Mouse (Mus musculus): ENCODE data around the gene Pcnx2.
A peak's percentile ranks its signal among the peaks of the same experiment; 100 is the strongest.

Pcnx2 gene

DNA sequence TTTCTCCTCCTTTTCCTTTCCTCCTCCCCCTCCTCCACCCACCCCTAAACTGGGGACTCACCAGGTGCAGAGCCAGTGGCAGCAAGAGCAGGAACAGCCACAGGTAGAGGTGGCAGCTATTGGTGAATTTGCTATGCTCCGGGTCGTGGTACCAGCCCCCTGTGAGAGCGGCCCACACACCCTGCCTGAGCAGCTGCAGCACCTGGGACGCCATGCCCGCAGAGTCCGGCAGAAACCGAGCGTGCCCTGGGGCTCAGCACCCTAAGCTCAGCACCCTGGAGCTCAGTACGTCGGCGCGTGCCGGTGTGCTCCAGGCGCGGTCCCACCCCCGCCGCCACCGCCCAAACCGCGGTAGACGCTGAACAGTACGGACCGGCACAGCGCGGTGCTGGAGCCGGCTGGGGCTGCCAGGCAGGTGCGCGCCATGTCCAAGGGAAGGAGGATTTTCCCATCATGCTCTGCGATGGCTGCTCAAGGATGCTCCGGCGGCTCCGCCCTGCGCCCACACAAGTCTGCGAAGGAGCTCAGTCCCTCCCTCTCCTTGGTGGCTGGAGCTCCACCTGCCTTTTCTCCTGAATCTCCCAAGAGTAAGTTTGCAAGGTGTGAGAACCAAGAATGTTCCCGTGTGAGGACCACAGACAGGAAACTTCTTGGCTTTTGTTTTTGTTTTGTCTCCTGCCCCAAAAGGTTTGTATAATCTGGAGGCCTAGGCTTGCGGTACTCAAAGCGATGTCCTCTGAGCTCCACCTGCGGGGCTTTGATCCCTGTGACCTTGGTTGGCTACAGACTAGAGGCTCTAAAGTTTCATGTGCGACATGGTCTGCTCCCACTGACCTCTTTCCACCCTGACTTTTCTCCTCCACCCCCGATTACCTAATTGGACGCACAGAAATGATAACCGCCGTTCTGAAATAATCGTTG is at the start of gene Pcnx2:
Pcnx2 (minus strand) TSS at position 450 of the 921 bp plus-strand sequence.
- DNase-seq (ENCODE audit: low spot score in 2 of 2) = peak; percentile 81 to 87

DNA sequence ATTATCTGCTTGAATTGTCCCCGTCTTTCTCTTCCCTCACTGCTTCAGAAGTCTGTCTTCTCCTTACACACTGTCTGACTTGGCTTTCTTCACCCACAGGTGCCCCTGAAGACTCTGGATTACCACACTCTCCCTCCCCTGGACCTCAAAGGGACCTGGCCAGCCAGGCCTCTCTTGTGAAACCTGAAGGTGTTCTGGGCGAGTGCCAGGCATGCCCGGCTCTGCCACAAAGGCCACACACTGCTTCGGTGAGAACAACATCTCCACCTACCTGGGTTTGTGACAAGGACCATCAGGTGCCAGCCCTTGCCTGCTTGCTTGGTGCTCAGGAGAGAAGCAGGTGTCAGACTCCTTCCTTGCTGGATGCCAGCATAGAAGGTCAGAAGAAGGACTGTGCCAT is 46.4 kb upstream of the Pcnx2 start:
- no peak for DNase-seq (ENCODE audit: low spot score in 2 of 2)

DNA sequence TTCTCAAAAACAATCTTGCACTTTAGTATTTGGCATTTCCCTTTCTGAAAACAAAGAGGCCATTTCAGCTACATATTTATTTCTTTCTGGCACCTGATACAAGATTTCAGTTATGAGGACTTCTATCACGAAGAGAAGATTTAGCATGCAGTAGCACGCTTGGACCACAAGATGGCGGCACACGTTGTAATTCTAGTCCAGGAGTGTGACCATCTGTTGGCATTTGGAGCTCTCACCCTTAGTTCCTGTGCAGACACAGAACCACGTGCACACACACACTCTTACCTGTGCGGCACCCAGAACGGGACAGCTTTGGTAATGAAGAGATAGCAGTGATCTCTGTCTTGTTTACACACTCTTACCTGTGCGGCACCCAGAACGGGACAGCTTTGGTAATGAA is 37.5 kb upstream of the Pcnx2 start:
- peak; percentile 57 to 80 for DNase-seq (ENCODE audit: low spot score in 2 of 2)

DNA sequence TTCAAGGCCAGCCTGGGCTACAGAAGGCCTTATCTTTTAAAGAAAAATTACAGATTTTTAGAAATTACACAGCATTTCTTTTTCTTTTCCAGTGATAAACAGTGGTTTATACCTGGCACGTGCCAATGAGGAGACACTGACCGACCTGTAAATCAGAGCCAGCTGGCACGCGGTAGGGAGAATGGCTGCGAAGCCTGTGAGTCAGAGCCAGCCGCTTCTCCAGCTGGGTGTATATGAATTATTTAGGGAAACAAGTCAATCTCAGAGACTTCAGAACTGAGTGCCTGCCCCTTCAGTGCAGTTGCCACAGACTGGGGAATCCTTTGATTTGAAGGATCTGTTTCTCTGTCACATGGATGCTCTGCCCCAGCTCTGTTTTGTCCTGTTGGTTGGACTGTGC is 33.7 kb upstream of the Pcnx2 start:
- DNase-seq (ENCODE audit: low spot score in 2 of 2) = peak; percentile 16 to 42

DNA sequence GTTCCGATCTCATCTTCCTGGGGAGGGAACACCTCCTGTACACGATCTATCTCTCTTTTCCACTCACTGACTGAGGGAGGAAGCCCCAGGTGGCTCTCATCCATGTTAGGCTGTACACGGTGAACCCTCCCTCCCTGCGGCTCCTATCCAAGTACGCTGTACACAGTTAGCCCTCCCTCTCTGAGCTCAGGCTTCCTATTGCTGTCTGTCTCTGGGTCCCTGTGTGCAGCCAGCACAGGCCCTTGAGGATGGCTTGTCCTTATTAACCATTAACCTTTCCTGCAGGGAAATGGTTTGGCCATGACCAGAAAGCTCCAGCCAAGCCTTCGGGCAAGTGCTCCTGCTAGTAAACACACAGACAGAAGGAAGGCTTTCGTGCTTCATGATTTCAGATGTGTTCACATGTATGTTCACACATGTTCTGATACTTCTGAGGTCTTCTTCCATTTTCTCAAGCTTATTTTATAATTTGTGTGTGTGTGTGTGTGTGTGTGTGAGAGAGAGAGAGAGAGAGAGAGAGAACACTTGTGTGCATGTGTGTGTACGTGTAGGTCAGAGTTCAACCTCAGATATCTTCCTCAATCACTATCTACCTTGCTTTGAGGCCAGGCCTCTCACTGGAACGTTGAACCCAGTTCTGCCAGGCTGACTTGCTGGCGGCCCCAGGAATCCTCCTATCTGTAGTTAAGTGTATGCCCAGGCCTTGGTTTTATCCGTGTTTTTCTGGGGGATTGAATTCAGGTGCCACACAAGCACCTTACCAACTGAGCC is 32.3 kb upstream of the Pcnx2 start:
- no peak for DNase-seq (ENCODE audit: low spot score in 2 of 2)

DNA sequence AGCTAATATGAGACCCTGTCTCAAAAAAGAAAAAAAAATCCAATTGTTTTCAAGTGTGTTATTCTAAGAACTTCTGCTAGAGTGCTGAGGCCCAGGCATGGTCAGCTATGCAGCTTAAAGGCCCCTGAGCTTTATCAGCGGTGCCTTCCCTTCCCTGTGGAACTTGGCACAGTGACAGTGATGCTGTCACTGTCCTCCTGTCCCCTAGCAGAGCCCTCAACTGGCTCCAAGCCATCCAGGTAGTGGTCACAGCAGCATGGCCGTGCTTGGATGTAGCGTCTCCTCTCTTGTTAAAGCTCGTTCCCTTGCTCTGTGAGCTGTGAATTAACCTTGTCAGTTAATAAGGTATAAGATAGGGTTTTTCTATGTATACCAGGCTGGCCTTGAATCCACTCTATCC is 28.5 kb upstream of the Pcnx2 start:
- DNase-seq (ENCODE audit: low spot score in 2 of 2) = no peak

DNA sequence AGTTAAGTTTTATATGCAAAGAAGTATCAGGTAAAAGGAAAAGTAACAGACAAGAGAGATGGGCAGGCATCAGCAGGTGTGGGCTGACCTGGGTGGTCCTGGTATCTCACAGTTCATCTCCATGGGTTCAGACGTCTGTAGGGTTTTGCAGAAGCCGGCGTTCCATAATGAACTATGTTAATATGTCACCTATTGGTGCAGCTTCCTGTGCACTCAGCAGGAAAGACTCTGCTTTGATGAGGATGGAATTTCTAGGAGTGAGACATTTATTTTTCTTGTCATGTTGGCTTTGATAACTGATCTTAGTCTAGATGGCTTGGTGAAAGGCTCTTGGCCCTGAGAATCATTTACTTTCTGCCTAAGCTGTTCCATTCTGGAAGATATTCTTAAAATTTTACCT is 24.2 kb upstream of the Pcnx2 start:
- no peak for DNase-seq (ENCODE audit: low spot score in 2 of 2)

DNA sequence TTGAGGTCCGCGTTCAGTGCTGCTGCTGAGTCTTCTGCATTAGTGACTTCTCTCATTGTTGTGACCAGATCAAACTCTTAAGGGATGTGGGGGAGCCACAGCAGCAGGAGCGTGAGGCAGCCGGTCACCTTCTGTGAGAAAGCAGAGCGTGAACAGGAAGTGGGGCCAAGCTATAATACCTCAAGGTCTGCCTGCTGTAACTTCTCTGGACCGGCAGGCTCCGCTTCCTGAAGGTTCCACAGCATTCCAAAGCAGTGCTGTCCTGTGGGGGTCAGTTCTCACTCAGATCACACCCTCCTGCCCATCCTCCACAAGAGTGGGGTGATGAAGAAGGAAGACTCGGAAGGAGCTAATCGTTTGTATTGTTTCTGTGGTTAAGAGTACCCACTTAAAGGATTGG is 22.6 kb upstream of the Pcnx2 start:
- no peak for DNase-seq (ENCODE audit: low spot score in 2 of 2)

DNA sequence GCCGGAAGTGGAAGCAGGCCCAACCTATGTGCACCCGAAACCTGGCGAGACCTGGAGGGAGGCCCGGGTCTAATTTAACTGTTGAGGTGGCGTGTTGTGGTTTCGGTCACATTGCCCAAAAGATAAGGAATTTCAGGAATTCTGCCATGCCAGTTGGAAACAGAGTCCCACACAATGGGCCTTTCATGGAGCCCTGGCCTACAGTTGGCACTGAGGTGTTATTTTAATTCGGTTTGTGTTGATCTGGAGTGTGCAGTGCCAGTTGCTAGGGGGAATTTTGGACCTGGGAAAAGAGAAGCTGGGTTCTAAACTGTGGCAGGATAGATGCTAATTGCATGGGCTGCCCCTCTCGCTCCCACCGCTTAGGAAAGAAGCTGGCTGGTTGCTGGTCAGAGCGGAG is 22.2 kb upstream of the Pcnx2 start:
- DNase-seq (ENCODE audit: low spot score in 2 of 2) = no peak

DNA sequence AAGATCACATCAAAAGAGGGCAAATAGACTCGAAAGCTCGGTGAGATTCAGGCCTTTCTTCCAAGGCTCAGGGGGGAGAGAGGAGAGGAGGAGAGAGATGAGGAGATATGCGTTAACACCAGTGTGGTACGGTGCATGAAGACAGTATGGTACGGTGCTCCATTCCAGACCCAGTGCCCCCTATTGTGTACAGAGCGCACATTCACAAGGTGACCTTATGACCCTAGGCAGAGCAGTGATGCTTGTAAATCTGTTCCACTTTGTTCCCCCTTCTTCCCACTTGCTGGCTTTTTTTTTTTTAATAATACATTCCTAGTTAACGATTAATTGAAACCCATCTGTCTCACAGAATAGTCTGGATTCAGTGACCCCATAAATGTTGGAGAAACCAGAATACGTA is 21.4 kb upstream of the Pcnx2 start:
- no peak for DNase-seq (ENCODE audit: low spot score in 2 of 2)

DNA sequence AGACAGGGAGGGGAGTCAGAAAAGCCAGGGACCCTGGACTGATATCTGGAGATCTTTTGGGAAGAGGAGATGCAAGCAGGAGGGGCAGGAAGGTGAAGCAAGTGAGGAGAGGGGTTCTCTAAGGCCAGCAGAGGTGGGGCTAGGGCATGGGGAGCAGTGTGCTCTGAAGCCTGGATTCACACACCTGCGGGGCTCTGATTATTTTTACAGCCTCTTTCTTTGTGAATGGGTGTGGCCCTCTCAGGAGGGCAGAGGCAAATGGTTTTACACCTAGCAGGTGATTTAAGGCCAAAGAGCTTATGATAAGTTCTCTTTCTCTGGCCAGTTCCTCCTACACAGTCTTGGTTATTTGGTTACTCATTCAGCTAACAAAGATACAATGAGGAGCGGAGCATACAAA is 20.6 kb upstream of the Pcnx2 start:
- no peak for DNase-seq (ENCODE audit: low spot score in 2 of 2)

DNA sequence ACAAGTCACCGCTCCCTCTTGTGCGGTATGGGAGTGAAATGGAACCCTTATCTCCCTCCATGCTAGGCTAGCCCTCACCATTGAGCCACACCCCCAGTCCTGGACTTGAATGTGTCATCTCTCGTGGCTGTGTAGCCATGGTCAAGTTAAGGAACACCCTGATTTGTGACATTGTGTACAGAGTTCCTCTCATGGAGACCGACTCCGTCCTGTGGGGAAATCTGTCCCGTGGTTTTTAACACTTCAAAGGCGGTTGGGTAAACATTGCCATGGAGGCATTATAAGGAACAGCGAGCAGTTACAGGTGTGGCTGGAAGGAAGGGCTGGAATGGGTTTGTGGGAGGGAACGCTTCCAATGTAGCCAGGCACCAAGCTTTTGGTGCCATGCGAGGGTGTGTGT is 18.9 kb upstream of the Pcnx2 start:
- no peak for DNase-seq (ENCODE audit: low spot score in 2 of 2)

DNA sequence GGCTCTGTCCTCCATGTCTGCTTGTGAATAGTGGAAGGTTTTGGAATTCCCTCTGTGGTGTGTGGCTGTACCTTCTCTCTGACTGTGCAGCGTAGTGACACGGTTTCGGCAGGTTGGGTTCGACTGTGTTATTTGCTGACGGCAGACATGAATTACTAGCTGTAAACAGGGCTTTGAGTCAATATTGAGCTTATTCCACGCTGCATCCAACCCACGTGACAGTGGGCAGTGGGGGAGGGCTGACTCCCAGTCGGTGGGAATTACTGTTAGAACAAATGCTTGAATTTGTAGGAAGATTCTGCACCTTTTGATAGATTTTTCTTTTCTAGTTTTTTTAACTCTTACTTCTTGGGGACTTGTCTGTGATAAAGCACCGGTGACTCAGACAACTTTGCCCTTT is 16.3 kb upstream of the Pcnx2 start:
- DNase-seq (ENCODE audit: low spot score in 2 of 2) = no peak

DNA sequence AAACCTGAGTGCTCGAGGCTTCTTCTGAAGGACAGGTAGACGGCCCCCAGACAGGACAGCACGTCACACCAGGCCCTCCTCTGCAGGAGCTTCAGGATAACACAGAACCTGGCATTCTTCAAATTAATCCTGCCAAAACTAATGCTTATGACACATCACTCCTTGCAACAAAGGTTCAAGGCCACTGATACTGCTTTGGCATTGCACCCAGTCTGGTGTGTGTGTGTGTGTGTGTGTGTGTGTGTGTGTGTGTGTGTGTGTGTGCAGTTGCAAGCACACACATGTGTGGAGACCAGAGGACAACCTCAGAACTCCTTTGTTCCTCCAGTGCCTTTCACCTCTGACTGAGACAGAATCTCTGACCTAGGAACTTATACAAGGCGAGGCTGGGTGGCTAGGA is 15.1 kb upstream of the Pcnx2 start:
- DNase-seq (ENCODE audit: low spot score in 2 of 2) = no peak

DNA sequence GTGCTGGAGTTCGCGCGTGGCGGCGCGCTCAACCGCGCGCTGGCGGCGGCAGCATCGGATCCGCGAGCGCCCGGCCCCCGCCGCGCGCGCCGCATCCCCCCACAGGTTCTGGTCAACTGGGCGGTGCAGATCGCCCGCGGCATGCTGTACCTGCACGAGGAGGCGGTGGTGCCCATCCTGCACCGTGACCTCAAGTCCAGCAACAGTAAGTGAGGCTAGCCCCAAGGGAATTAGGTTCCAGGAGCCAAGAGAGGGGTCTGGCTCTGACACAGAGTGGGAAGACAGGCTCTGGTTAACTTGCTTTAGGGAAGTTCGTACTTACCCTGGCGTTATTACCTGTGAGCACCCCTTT is 13.1 kb upstream of the Pcnx2 start:
- DNase-seq (ENCODE audit: low spot score in 2 of 2) = no peak

DNA sequence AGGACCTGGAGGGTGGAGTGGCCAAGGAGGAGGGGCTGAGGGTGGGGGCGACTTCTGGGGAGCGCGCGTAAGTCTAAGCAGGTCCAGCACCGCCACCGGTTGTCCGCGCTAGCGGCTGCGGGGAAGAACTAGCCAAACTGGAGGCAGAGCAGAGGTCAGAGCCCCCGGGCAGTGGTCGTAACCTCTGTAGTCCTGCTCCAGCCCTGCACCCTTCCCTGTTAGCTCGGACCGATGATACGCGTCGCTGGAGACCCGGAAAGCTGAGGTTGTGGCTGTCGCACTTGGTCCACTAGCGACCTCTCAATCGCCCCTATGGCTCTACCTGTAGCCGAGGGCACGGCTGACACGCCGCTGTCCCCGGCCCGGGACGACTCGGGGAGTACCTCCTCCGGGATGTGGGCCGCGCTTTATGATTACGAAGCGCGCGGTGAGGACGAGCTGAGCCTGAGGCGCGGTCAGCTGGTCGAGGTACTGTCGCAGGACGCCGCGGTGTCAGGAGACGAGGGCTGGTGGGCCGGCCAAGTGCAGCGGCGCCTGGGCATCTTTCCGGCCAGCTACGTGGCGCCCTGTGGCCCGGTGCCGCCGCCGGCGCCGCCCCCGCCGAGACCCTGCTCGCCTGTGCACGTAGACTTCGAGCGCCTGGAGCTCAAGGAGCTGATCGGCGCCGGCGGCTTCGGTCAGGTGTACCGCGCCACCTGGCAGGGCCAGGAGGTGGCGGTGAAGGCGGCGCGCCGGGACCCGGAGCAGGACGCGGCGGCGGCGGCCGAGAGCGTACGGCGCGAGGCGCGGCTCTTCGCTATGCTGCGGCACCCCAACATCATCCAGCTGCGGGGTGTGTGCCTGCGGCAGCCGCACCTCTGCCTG is 12.5 kb upstream of the Pcnx2 start, which contains the start of gene Map3k21:
Map3k21 (plus strand) TSS at position 86 of the 864 bp plus-strand sequence.
- peak in 1 of 2 experiments; percentile 25 for DNase-seq (ENCODE audit: low spot score in 2 of 2)

DNA sequence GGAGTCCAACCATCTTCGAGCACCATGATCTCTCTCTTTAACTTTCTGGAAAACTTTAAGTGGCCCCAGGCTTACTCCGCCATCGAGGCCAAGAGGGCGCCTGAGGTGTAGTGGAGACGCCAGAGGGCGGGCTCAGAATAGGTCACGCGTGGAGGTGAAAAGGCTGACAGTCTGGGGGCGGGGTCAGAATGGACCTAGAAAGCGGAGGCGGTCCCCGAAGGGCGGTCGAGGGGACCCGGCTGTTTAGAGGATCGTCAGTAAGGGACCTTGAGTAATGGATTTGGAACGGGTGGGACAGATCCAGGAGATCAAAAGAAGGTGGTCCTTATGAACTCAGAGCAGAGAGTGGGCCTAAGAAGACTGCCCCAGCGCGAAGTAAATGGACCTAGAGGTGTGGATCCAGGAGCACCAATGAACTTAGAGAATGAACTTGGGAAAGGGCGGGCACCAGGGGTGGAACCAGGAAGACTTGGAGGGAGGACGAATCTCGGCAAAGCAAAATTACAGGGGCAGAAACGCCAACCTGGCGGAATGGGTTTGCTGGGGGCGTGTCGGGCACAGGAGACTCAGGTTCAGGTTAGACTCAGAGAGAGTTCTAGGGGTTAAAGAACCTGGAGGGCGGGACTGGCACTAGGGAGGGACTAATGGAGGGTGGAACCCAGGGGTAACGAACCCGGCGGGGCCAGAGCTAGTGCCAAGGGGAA is 11.7 kb upstream of the Pcnx2 start:
- no peak for DNase-seq (ENCODE audit: low spot score in 2 of 2)

DNA sequence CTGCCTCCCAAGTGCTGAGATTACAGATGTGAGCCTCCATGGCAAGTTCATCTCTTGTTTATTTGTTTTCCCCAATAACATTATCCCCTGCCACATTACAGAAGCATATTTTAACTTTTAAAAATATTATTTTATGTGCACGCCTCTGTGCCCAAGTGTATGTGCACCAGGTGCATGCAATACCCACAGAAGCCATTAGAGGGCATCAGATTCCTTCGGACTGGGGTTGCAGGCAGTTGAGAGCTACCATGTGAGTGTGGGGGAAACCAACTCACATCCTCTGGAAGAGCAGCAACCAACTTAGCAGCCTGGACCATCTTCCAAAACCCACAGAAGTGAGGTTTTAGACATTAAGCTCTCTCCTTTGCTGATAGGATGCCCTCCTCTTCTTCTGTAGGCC is 9.2 kb upstream of the Pcnx2 start:
- DNase-seq (ENCODE audit: low spot score in 2 of 2) = no peak

DNA sequence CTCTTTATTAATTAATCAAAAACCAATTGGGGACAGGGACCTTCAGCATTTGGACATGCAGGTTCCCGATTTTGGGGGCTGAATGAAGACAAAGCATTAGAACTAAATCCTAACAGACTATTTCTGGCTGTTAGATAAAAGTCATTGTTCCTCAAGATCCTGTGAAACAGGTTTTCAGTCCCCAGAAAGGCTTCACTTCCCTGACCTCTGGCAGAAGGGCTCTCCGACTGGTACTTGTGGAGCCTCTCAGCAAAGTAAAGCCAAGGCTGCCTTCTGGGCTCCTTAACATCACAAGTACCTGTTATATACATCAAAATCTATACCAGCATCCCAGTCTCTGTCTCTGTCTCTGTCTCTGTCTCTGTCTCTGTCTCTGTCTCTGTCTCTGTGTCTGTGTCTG is 7.2 kb upstream of the Pcnx2 start:
- DNase-seq (ENCODE audit: low spot score in 2 of 2) = no peak

DNA sequence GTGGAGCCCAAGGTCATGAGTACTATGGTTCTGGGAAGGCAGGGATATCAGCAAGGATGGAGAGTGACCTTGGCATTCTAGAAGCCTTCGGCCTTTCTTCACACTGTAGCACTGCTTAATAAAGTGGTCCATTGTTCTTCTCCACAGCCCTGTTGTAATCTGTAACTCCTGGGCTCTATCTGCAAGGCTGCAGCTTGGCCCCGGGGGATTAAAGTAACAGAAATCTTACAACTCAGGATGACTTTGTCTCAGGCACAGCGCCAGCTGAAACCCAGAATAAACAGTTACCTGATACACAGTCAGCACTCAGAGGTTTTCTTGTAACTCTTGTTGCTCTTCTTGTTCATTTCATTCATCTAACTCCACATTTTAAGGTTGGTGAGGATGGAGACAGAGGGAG is 4.4 kb upstream of the Pcnx2 start:
- no peak for DNase-seq (ENCODE audit: low spot score in 2 of 2)

DNA sequence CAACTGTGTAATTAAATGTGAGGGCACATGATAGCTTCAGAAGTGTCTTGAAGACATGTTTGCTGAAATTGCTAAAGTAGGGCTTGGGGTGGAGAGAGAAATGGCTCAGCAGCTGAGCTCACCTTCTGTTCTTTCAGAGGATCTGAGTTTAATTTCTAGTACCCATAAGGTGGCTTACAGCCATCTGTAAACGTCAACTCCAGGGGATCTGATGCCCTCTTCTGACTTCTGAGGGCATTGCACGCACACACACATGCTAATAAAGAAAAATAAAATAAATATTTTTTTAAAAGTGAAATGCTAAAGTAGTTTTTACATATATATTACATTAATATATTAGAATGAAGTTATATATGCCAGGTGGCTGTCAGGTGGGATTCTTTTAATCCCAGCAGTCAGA is 3.0 kb upstream of the Pcnx2 start:
- DNase-seq (ENCODE audit: low spot score in 2 of 2) = no peak
